Mouse (Mus musculus) hematopoietic multipotent progenitor cell, adult 10-12 weeks (in vitro differentiated cells): ENCODE results near the gene Atf6b. TPM values are rescaled to one million over a fixed set of nuclear protein-coding genes. Genes with fewer than 3 reads are reported as not detected.

Source experiments
- polyA plus RNA-seq: library from polyadenylated mRNA; stranded (reverse); fragments of >175 nt; gene quantifications from 2 replicates; pipeline ENCODE4 v1.2.3, GENCODE M21; 2012; ENCODE audit warnings: low replicate concordance

Gene Atf6b
- polyA plus RNA-seq = 177 and 309 TPM in 2 replicates

DNA sequence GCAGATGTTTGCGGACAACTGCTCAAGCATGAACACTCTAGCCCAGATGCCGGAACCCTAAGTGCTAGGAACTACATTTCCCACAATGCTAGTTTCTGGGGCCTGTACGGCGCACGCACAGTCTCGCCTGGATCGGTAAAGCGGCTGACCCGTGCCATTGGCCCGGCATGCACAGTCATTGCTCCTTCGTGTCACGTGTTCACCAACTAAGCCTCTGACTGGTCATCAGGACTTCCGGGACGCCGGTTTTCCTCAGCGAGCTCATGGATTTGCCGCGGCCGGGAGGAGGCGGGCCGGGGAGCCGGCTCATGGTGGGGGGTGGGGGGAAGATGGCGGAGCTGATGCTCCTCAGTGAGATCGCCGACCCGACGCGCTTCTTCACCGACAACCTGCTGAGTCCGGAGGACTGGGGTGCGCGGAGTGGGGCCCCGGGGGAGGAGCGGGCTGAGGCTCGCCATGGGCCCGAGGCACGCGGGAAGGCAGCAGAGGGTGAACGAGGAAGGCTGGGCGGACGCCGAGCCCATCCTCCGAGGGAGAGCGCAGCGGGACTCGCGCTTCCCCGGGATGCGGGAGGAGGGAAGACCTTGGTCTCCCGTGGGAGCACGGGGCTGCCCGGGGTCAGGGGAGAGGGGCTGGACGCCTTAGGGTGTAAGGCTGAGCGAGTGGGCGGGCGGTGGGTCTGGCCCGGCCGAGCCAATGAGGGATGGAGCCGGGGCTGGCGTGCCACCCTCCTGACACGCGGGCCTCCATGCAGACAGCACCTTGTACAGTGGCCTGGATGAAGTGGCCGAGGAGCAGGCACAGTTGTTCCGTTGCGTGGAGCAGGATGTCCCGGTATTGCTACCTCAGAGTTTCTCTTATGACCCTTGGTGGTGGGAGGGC lies at the start of gene Atf6b:
Gene Atf6b, plus strand, starts transcription at position 241 of the 882 bp plus-strand sequence.

DNA sequence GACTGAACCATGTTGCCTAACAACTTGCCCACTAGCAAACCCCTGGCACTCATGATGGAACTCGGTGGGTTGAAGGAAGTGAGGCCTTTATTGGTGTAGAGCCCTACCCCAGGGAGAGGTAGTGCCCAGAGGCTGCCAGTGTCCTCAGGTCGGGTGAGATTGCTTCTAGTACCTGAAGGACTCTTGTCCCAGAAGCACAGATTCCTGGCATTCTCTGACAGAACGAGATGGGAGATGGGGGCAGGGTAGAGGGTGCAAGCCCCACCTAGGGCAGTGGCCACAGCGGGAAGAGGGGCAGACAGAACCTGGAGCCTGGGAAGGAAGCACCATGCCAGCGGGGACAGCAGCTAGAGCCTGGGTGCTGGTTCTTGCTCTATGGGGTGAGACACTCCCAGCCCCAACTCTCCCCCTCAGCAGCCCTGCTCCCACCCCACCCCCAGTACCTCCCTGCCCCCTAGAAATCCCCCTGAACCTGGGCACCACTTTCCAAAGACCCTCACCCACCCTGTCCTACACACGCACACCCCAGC lies 49.3 kb upstream of the Atf6b start, which contains the start of gene Ager:
Gene Ager, plus strand, starts transcription at position 297 of the 530 bp plus-strand sequence.

GRCm38 (mm10) chr17:34603375-34604060 lies 43.4 kb upstream of the Atf6b start, which contains the start of gene Rnf5:
Rnf5 (minus strand) TSS chr17:34603690.

DNA sequence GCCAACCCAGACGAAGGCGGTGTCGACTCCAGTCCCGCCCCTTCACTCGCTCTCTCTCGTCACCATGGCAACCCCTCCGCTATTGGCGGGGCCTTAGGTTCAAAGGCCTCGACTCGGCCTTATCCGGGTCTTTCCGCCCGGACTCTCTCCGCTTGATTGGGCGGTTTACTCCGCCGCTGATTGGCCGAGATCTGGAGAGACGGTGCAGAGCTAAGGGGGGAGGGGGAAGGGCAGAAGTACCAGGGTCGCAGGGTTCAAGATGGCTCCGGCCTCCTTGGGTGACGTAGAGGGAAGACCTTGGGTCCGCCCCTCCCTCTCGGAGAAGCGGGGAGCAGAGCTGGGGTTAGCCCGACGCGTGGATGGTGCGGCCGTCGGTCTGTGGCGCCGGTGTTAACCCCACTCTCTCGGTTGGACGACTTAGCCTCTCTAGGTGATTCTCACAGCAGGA lies 42.9 kb upstream of the Atf6b start, which contains the start of gene Agpat1:
Gene Agpat1, plus strand, starts transcription at position 202 of the 448 bp plus-strand sequence.

GRCm38 (mm10) chr17:34615871-34616270 lies 31.1 kb upstream of the Atf6b start, which contains the start of gene Egfl8:
Egfl8 (minus strand) TSS chr17:34615971.

GRCm38 (mm10) chr17:34627943-34628643 lies 18.9 kb upstream of the Atf6b start, which contains the start of gene Ppt2:
Ppt2 (minus strand) TSS chr17:34628510.

DNA sequence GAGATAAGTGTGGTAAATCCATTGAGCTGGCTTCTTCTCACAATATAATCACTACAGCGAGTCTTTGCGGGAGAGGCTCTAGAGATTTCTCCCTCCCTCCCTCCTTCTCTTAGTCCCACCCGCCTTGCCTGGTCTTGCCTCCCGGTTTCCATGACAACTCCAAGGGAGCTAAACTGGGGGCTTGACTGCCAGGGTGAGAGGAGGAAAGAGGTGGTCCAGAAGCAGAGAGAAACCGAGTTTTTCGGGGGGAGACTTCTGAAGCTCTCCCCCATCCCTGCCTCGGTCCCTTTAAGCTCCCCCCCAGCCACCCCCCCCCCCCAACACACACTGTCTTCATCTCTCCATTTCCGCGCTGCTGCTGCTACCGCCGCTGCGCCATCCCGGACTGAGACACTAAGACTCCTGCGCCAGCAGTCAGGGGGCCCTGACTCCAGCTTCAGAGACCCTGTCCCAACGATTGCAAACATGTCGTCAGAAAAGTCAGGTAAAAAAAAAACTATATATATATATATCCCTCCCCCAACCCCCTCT lies 17.7 kb upstream of the Atf6b start, which contains the start of gene Prrt1:
Gene Prrt1, plus strand, starts transcription at position 313 of the 531 bp plus-strand sequence.

GRCm38 (mm10) chr17:34644608-34645007 lies 2.3 kb upstream of the Atf6b start, which contains the start of gene Fkbpl:
Fkbpl (plus strand) TSS chr17:34644764.

DNA sequence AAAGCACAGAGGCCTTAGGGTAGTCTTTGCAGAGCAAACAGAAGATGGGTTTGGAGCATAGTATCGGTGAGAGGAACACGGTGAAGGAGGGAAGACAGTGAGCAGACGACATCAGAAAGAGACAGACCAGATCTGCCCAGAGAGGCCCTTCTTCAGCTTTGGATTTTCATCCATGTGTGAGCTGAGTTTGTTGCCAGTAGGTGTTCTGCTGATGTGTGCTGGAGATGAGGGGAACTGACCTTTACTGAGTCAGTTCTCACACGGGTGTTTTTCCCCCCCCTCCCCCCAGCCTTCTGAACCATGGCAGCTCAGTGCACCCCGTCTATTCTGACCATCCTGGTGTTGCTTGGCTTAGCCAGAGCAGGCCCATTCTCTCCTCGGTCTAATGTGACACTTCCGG lies 23.3 kb downstream of the Atf6b start, which contains the start of gene Tnxb:
Gene Tnxb, plus strand, starts transcription at position 301 of the 400 bp plus-strand sequence.

Other genes with a start within 250 kb of the Atf6b start
- 0.70 and 1.7 TPM in 2 replicates for gene BC051142, start 248.3 kb upstream of the Atf6b start, polyA plus RNA-seq
- gene Btnl4, start 169.8 kb upstream of the Atf6b start, polyA plus RNA-seq = 0.16 and 0.49 TPM in 2 replicates
- gene Btnl6, start 129.8 kb upstream of the Atf6b start, polyA plus RNA-seq = not detected in 2 replicates
- 7.8 and 33.6 TPM in 2 replicates for gene Notch4, start 82.9 kb upstream of the Atf6b start, polyA plus RNA-seq
- gene Gpsm3, start 57.3 kb upstream of the Atf6b start, polyA plus RNA-seq = 701 and 1,475 TPM in 2 replicates
- gene Pbx2, start 55.9 kb upstream of the Atf6b start, polyA plus RNA-seq = 129 and 229 TPM in 2 replicates
- gene Ager, start 49.3 kb upstream of the Atf6b start, polyA plus RNA-seq = 6.8 and 13.6 TPM in 2 replicates
- 44.1 and 76.3 TPM in 2 replicates for gene Rnf5, start 43.5 kb upstream of the Atf6b start, polyA plus RNA-seq
- gene Agpat1, start 42.9 kb upstream of the Atf6b start, polyA plus RNA-seq = 143 and 230 TPM in 2 replicates
- 1.2 and 1.3 TPM in 2 replicates for gene Egfl8, start 31.2 kb upstream of the Atf6b start, polyA plus RNA-seq
- gene Ppt2, start 18.6 kb upstream of the Atf6b start, polyA plus RNA-seq = 77.8 and 82.6 TPM in 2 replicates
- 13.3 and 35.6 TPM in 2 replicates for gene Prrt1, start 17.6 kb upstream of the Atf6b start, polyA plus RNA-seq
- 3.7 and 4.4 TPM in 2 replicates for gene Fkbpl, start 2.4 kb upstream of the Atf6b start, polyA plus RNA-seq
- gene Tnxb, start 23.4 kb downstream of the Atf6b start, polyA plus RNA-seq = 0.28 and 0.68 TPM in 2 replicates
- gene C4b, start 96.7 kb downstream of the Atf6b start, polyA plus RNA-seq = 1.6 and 2.8 TPM in 2 replicates
- gene Cyp21a1, start 157.4 kb downstream of the Atf6b start, polyA plus RNA-seq = 0.26 and 0.85 TPM in 2 replicates
- 35.1 and 41.2 TPM in 2 replicates for gene Stk19, start 189.8 kb downstream of the Atf6b start, polyA plus RNA-seq
- 64.7 and 107 TPM in 2 replicates for gene Dxo, start 189.9 kb downstream of the Atf6b start, polyA plus RNA-seq
- gene Skiv2l, start 203.1 kb downstream of the Atf6b start, polyA plus RNA-seq = 73.9 and 94.6 TPM in 2 replicates
- gene Nelfe, start 203.2 kb downstream of the Atf6b start, polyA plus RNA-seq = 110 and 113 TPM in 2 replicates
- 0.42 and 1.0 TPM in 2 replicates for gene Cfb, start 215.4 kb downstream of the Atf6b start, polyA plus RNA-seq
- gene Zbtb12, start 232.3 kb downstream of the Atf6b start, polyA plus RNA-seq = 12.3 and 13.4 TPM in 2 replicates
- gene Gm20547, start 234.9 kb downstream of the Atf6b start, polyA plus RNA-seq = 0.10 TPM in 1 of 2 replicates, not detected in the other